Mouse (Mus musculus) megakaryocyte progenitor cell, adult 5-6 weeks (primary cell): ENCODE measurements around the gene Ranbp10. TPM values are rescaled to one million over a fixed set of nuclear protein-coding genes. Genes with fewer than 3 reads are reported as not detected.
A peak's percentile ranks its signal among the peaks of the same experiment; 100 is the strongest.

ENCODE experiments used
- ATAC-seq: replicated peaks from 2 replicates; pipeline ENCODE4 v1.8.0; 2016; ENCODE audit warnings: mild to moderate bottlenecking, moderate TSS enrichment, inconsistent platforms; ENCODE audit not compliant: poor library complexity
- total RNA-seq, 2 experiments: library from RNA; stranded (forward) in 1 of 2; stranded (reverse) in 1 of 2; fragments of 157-497, 149-512 nt in 1 of 2; fragments of 200-1000 nt in 1 of 2; gene quantifications; 2 replicates each; pipeline versions ENCODE4 v1.2.3 to v1.2.4; 2015 to 2017

The Ranbp10 gene
- total RNA-seq, 2 experiments from 2014 or later, result 7.7 to 13.2 TPM

DNA sequence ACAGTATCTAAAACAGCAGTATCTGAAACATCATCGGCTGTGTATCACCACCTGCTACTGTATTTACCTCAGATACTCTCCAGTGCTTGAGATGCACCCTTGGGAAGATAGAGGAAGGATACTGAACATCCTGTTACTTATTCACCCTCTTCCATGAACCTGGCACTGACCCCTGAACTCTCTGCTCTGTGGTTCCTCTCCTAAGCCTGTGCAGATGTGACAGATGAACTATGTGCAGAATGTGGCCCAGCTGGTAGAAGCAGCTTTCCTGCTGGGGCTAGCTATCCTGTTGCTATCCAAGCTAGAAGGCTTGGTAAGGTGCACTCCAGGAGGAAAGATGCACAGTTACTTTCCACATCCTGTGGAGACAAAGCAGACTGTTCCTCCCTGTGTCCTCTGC, 33.8 kb downstream of the Ranbp10 start:
- ATAC-seq, result no peak

DNA sequence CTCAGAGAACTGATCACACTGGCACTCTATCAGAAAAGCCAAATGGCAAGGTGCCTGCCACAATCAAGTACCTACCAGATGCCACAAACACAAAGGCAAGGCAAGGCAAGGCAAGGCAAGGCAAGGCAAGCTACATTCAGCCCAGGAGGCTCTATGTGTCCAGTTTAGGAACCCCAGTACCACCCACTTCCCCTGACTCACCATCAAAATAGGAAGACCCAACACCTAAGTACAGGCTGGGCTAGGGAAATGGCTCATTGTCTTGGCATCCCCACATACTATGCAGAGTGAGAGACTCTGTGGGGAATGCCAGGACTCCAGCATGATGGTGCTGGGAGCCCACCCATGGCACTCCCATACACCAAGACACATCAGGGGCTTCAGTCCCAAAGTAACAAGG, 37.5 kb downstream of the Ranbp10 start:
- ATAC-seq, result no peak

- peak; percentile 82 for ATAC-seq
Observed at GRCm38 (mm10) chr8:105788927-105789326, 38.2 kb downstream of the Ranbp10 start.

GRCm38 (mm10) chr8:105788241-105788640, 38.9 kb downstream of the Ranbp10 start:
- peak; percentile 85 for ATAC-seq

DNA sequence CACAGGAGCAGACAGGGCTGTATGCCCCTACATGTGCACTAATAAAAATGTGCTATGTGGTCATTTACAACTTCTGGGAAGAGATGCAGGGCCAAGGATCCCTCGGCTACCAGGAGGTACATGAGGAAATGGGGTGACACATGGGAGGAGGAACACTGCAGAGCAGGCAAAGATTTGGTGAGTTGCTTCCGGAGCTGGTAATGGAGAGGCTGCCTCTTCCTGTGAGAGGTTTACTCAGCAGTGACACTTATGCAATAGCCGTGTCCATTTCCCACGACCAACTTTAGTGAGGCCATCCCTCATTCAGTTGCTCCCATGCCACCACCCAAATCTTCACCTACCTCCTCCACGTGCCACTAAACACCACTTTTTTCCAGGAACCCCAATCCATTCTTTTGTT, 46.9 kb downstream of the Ranbp10 start:
- ATAC-seq, result peak; percentile 79

DNA sequence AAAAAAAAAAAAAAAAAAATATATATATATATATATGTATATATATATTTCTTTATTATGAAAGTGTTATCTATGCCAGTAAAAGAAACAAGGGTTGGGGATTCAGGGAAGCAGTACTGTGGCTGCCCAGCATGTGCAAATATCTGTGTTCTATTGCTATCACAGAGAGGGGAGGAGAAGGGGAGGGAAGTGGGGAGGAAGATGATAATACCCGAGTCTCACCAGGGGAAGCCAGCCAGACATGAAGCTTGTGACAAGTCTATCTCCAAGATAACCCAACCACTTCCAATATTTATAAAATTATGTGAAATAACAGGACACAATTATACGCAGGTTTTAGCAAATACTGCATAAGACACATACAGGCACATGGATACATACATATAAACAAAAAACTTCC, 49.3 kb downstream of the Ranbp10 start:
- peak; percentile 60 for ATAC-seq

DNA sequence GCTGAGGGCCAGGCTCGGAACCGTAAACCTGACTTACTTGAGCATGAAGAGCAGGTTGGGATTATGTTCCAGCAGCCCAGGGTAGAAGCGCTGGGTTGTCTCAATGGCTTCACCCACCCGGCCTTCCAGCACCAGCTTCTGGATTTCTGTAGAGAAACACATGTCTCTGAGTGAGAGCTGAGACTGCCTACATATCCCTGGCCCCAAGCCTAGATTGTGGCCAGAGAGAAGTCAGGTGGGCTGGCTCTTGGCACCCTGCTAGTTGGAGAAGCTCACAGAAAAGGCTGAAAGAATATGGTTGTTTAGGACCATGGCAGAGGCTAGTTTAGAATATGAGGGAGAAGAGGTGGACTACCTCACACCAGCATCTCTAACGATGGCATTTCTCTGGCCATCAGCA, 52.7 kb downstream of the Ranbp10 start:
- no peak for ATAC-seq

GRCm38 (mm10) chr8:105773441-105773861, 53.7 kb downstream of the Ranbp10 start:
- ATAC-seq, result no peak

DNA sequence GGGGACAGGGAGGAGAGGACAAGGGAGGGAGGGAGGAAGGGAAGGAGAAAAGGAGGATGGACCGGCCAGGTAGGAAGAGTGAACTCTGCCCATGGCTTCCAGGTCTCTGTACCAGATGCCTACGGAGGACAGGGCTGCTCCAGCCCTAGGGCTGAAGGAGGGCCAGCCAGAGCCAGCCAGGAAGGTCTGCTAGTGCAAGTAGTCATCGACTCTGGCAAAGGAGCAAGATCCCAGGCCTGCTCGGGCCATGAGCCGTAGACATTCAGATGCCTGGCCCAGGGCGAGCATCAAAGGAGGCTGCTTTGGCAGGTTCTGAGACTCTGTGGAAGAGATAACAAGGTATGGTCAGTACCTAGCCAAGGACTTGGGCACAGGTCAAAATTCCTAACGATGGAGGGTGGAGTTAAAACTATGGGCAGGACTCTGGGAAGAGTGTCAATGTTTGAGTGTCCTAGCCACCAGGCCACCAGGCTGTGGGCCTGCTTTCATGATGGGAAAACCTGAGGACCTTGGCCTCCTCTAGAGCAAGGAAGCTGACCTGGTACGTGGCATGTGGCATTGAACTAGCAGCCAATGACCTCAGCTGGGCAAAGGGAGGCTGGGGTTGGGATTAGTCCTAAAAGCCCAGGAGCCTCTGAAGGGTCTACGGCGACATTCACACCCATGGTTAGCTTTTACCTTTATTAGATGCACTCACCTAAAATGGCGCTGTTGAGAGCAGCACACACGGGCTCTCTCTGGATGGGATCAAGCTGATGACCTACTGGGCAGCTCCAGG, 55.6 kb downstream of the Ranbp10 start:
- ATAC-seq, result no peak

- peak; percentile 75 for ATAC-seq
Observed at GRCm38 (mm10) chr8:105770609-105771008, 56.5 kb downstream of the Ranbp10 start.

- no peak for ATAC-seq
Observed at GRCm38 (mm10) chr8:105768485-105769257, 58.5 kb downstream of the Ranbp10 start.

DNA sequence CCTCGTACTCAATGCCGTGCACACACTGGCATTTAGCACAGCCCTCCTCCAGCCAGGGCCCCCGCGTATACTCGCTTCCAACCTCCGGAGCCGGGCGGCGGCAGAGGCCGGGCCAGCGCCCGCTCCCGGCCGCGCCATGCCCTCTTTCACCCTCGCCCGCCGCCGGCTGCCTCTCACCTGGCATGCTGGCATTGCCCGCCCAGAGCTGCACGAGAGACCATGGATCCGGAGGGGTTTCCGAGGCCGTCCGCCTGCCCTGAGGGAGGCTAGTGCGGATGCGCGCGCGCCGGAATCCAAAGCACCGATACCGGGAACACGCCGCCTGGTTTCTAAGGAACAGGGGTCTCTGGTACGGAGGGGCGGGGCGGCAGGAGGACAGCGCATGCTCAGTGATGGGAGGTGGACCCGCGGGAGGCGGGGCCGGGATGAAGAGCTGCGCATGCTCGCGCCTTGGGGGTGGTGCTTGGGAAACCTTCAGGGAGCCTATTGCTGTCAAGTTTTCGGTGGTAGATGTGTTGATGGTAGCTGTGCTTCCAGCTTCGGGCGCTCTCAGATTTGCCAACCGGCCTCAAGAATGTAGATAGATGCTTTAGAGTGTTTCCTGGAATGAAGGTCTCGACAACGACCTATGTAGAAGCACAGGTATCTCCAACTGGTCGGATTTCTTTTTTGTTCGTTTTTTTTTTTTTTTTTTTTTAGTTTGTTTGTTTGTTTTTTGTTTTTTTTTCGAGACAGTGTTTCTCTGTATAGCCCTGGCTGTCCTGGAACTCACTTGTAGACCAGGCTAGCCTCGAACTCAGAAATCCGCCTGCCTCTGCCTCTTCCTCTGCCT, 68.7 kb downstream of the Ranbp10 start, which contains the start of gene Gfod2:
Gfod2 (minus strand) TSS at position 388 of the 832 bp plus-strand sequence.
- peak; percentile 99 for ATAC-seq

DNA sequence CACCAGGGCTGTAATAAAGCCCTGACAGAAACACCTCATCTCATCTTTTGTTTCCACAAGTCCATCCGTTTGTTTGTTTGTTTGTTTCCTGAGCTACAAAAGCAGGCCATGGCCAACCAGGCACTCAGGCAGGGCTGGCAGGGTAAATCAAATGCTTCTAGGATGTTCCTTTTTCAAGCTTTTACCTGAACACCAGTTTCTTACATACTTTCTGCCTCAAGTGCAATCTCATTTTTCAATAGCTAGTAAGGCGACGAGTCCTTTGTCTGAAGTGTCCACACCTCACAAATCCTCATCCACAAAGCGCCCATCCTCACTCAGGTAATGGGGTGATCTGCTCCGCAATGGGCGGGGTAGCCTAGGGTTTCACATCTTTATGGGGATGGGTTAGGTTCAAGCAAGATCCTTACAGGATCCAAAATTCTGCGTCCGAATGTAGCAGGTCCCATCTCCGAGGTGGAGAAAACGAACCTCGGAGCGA, 69.3 kb downstream of the Ranbp10 start:
- ATAC-seq, result no peak

DNA sequence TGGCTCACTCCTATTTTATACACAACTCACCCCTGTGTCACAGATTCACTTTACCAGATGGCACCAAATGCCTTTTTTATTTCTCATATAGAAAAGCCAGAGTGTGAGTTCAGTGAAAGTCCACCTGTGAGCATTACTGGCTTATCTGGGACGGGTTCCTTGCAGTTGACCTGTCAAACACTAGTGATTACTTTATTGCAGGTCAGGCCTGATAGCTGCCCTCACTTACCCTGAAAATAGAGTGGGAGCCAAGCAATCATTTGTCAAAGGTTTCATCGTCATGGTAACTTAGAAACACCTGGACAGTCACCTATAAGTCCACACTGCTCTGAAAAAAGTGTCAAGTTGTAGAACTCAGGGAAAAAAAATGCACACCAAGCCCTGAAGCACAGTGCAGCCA, 72.5 kb downstream of the Ranbp10 start:
- no peak for ATAC-seq

GRCm38 (mm10) chr8:105753916-105754315, 73.2 kb downstream of the Ranbp10 start:
- ATAC-seq, result no peak

DNA sequence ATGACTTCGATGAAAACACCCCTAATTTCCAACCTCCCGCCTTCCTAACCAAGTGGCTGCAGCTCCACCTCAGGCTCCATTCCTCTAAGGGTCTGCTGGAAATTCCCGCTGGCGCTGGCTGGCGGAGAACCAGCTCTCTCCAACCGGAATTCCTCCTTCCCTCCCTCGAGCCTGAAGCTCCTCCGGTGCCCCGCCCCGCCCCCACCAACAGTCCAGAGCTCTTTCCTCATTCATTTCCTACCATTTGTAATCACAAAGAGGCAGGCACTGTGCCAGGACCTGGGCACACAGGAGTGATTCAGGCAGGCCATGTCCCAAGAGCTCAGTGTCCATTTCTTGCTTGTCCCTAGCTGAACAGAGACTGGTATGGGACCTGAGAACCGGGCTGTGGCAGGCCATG, 76.5 kb downstream of the Ranbp10 start:
- peak; percentile 54 for ATAC-seq

DNA sequence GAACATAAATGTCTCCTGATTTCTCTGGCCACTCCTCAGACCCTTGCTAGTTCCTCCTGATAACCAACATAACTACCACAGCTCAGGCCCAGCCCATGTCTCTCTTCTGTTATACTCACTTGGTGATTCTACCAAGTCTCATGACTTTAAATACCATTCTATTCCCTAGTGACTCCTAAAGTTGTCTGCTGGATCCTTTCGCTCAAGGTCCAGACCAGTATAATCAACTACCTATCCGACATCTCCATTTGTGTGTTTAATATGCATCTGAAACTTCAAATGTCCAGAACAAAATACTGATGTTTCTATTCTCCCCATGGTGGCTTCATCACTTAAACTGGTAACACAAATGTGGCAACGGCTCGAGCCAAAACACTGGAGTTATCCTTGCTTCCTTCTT, 83.8 kb downstream of the Ranbp10 start:
- no peak for ATAC-seq

- no peak for ATAC-seq
Observed at GRCm38 (mm10) chr8:105739216-105739615, 87.9 kb downstream of the Ranbp10 start.

DNA sequence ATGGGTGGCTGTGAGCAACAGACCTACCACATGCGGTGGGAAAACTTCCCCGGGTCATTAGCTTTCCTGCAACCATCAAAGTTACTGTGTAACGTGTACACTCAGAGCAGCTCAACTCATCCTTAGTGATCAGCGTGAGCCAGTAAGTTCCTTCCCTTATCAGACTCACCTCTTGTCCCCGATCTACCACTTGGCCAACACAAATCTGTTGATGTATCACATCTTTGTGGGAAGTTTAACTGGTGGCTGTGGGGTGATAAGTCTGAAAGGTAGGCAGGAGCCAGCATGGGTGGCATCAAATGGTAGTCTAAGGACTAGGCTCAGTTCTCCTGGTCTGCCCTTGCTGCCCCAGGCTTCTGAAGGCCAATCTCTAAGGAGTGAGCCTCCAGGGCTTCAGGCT, 95.0 kb downstream of the Ranbp10 start:
- ATAC-seq, result peak; percentile 80

- ATAC-seq, result peak; percentile 84
Observed at GRCm38 (mm10) chr8:105727397-105728124, 99.6 kb downstream of the Ranbp10 start.
